Mouse (Mus musculus) CH12.LX (cell line): Measurements from ENCODE around the gene Adamts5. TPM values are rescaled to one million over a fixed set of nuclear protein-coding genes. Genes with fewer than 3 reads are reported as not detected.

ENCODE experiments used
- DNase-seq: peaks from one replicate; pipeline ENCODE4 v3.0.0-alpha.2; 2013; ENCODE audit errors: extremely low read depth
- H3K27ac ChIP-seq: 2 replicates; pipeline ENCODE4 v1.5.1; 2012; ENCODE audit warnings: low read depth, mild to moderate bottlenecking, control low read depth, moderate library complexity; ENCODE audit not compliant: insufficient read depth
- H3K27me3 ChIP-seq: replicated peaks from 2 replicates; pipeline ENCODE3; 2012; ENCODE audit warnings: inconsistent platforms
- H3K36me3 ChIP-seq, 2 experiments: replicated peaks in 1 of 2; 2 replicates each; pipeline versions ENCODE3 to v1.6.1; 2012; ENCODE audit warnings: inconsistent platforms in 1 of 2, low read length in 1 of 2, mild to moderate bottlenecking in 1 of 2, mixed read lengths in 1 of 2, moderate library complexity in 1 of 2; ENCODE audit not compliant: control insufficient read depth in 1 of 2, insufficient read depth in 1 of 2
- H3K4me1 ChIP-seq, 2 experiments: 2 replicates each; pipeline ENCODE4 v1.6.1; 2012; ENCODE audit warnings: inconsistent platforms in 1 of 2, moderate library complexity in 1 of 2; ENCODE audit not compliant: insufficient read depth in 2 of 2, control insufficient read depth in 1 of 2
- H3K4me2 ChIP-seq: 2 replicates; pipeline ENCODE4 v1.6.1; 2012; ENCODE audit warnings: low read depth, mild to moderate bottlenecking, control low read depth; ENCODE audit not compliant: poor library complexity, insufficient read depth, severe bottlenecking
- H3K4me3 ChIP-seq, 3 experiments: fragments of 150-350 bp in 1 of 3; sonication (generic) in 1 of 3; replicated peaks in 1 of 3; 2 replicates each; pipeline versions ENCODE3 to v1.5.1; 2011 to 2012; ENCODE audit warnings: low read depth in 2 of 3, low read length in 2 of 3, mild to moderate bottlenecking in 2 of 3, moderate library complexity in 2 of 3, control low read depth in 1 of 3, improper control_type of control experiment in 1 of 3, inconsistent platforms in 1 of 3, mixed read lengths in 1 of 3; ENCODE audit not compliant: poor library complexity in 1 of 3
- H3K79me2 ChIP-seq: replicated peaks from 2 replicates; pipeline ENCODE4 v1.6.1; 2012; ENCODE audit warnings: mild to moderate bottlenecking, moderate library complexity; ENCODE audit not compliant: control insufficient read depth, poor library complexity, insufficient read depth, severe bottlenecking; ENCODE audit errors: extremely low read depth
- H3K9ac ChIP-seq: 2 replicates; pipeline ENCODE4 v1.6.1; 2012; ENCODE audit warnings: low read depth, mild to moderate bottlenecking, control low read depth, moderate library complexity; ENCODE audit not compliant: insufficient read depth
- H3K9me3 ChIP-seq: replicated peaks from 2 replicates; pipeline ENCODE3; 2012; ENCODE audit warnings: low read length, inconsistent platforms, mixed read lengths
- CHD1 ChIP-seq: IDR thresholded peaks from 2 replicates; pipeline ENCODE4 v1.6.1; 2012; ENCODE audit warnings: low read depth, low read length, improper control_type of control experiment, inconsistent platforms
- CHD2 ChIP-seq: IDR thresholded peaks from 2 replicates; pipeline ENCODE4 v1.6.1; 2011; ENCODE audit warnings: low read length, improper control_type of control experiment
- CTCF ChIP-seq, 2 experiments: IDR thresholded peaks in 1 of 2; conservative IDR thresholded peaks in 1 of 2; 2 replicates each; pipeline ENCODE4 v1.5.1; 2011 to 2012; ENCODE audit warnings: low read depth in 2 of 2, low read length in 2 of 2, improper control_type of control experiment in 1 of 2, inconsistent platforms in 1 of 2, mild to moderate bottlenecking in 1 of 2, moderate library complexity in 1 of 2
- IRF4 ChIP-seq: IDR thresholded peaks from 2 replicates; pipeline ENCODE4 v1.6.1; 2014; ENCODE audit warnings: low read depth, mild to moderate bottlenecking, inconsistent platforms, low read length, improper control_type of control experiment
- JUN ChIP-seq: IDR thresholded peaks from 2 replicates; pipeline ENCODE4 v1.6.1; 2011; ENCODE audit warnings: low read depth, mild to moderate bottlenecking, low read length, improper control_type of control experiment, moderate library complexity; ENCODE audit not compliant: insufficient read depth
- JUND ChIP-seq: conservative IDR thresholded peaks from 2 replicates; pipeline ENCODE4 v1.6.1; 2011; ENCODE audit warnings: low read depth, low read length, improper control_type of control experiment
- POLR2AphosphoS2 ChIP-seq: IDR thresholded peaks from 2 replicates; pipeline ENCODE4 v1.6.1; 2011; ENCODE audit warnings: low read depth, low read length, improper control_type of control experiment
- RAD21 ChIP-seq: IDR thresholded peaks from 2 replicates; pipeline ENCODE4 v1.6.1; 2011; ENCODE audit warnings: low read depth, mild to moderate bottlenecking, low read length, improper control_type of control experiment, moderate library complexity
- SMC3 ChIP-seq: IDR thresholded peaks from 2 replicates; pipeline ENCODE4 v1.6.1; 2011; ENCODE audit warnings: low read depth, low read length, improper control_type of control experiment
- UBTF ChIP-seq: IDR thresholded peaks from 2 replicates; pipeline ENCODE4 v1.6.1; 2012; ENCODE audit warnings: low read depth, mild to moderate bottlenecking, inconsistent platforms, low read length, improper control_type of control experiment, moderate library complexity
- USF2 ChIP-seq: conservative IDR thresholded peaks from 2 replicates; pipeline ENCODE4 v1.6.1; 2011; ENCODE audit warnings: low read depth, low read length, improper control_type of control experiment
- ZC3H11A ChIP-seq: IDR thresholded peaks from 2 replicates; pipeline ENCODE4 v1.6.1; 2012; ENCODE audit warnings: low read depth, mild to moderate bottlenecking, inconsistent platforms, low read length, improper control_type of control experiment
- ZNF384 ChIP-seq: IDR thresholded peaks from 2 replicates; pipeline ENCODE4 v1.6.1; 2012; ENCODE audit warnings: low read depth, low read length, improper control_type of control experiment, inconsistent platforms
- dilution Hi-C: fragments of 300-500 bp; cut with MboI; formaldehyde crosslinking; loops from 2 replicates; pipeline ENCODE4 v1.14.3; 2020; ENCODE audit warnings: low sequenced_read_pairs; ENCODE audit not compliant: extremely low pct_unique_long_range_greater_than_20kb, extremely low pct_ligation_motif_present
- in situ Hi-C: fragments of 300-500 bp; cut with MboI; formaldehyde crosslinking; loops from 3 replicates; pipeline ENCODE4 v1.14.3; 2019; ENCODE audit warnings: low sequenced_read_pairs, low pct_ligation_motif_present, low pct_unique_long_range_greater_than_20kb, mixed read lengths
- polyA plus RNA-seq: library from polyadenylated mRNA; unstranded; fragments of >175 nt; gene quantifications from 2 replicates; pipeline ENCODE4 v1.2.1, GENCODE M21; 2012; ENCODE audit warnings: low read depth; ENCODE audit not compliant: insufficient read length
- total RNA-seq, 2 experiments: library from RNA; depleted of rRNA; stranded (reverse); fragments of 300-350 nt in 1 of 2; fragments of >200 nt in 1 of 2; gene quantifications; 2 replicates each; pipeline ENCODE4 v1.2.3; 2012 to 2014

Gene Adamts5
- total and polyA plus RNA-seq, 3 experiments, result not detected

DNA sequence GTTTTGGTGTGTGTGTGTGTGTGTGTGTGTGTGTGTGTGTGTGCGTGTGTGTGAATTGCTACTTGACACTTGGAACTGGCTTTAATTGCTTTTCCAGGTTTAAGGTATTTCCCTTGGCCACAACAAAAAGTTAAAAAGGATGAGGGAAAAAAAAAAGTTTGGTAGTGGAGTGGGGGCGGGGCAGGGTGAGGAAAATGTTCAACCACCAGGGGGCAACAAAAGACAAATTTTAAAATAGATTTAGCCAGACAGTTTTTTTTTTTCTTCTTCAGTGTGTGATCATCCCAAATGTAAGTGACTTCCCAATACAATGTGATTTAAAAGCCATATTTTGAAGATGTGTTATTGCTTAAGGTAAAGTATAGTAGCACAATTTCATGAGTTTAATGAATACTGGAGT is 94.0 kb downstream of the Adamts5 start:
- Histone ChIP-seq H3K27ac (no peak overlapping the region), H3K79me2 (no peaks in the 10 kb centered on the region), H3K9ac (no peak overlapping the region), H3K36me3 (no peaks in the 10 kb centered on the region), H3K4me3 (peak overlapping the region in 1 of 3 experiments; percentile 17), H3K4me2 (peak overlapping the region; percentile 62; the same call in 1 of the 2 replicates), H3K9me3 (peaks cover 5% of the 10 kb centered on the region), H3K4me1 (no peaks in the 10 kb centered on the region), H3K27me3 (no peaks in the 10 kb centered on the region)
- peak; percentile 70 for TF ChIP-seq ZC3H11A
- TF ChIP-seq POLR2AphosphoS2, result no peak
- peak in 1 of 2 experiments; percentile 82; a peak in 2 of 4 replicates for TF ChIP-seq CTCF (conservative IDR thresholded peaks at IDR 0.05 in 1 of 2, IDR thresholded peaks at IDR 0.05 in 1 of 2; ENCODE audit: low read depth in 2 of 2, low read length in 2 of 2)
- TF ChIP-seq USF2, result no peak
- TF ChIP-seq SMC3, result peak; percentile 88
- TF ChIP-seq JUN, result no peak
- peak; percentile 95 for TF ChIP-seq CHD2
- peak; percentile 82 for TF ChIP-seq RAD21
- TF ChIP-seq CHD1, result no peak
- TF ChIP-seq ZNF384, result peak; percentile 98
- DNase-seq, result peak; percentile 56
- dilution Hi-C loops, result no loop called here
- in situ Hi-C loops, result loop anchor here (5.0 to 25.0 kb wide), 6 partner anchors 505 to 1580 kb away; no protein-coding TSS in a partner anchor

DNA sequence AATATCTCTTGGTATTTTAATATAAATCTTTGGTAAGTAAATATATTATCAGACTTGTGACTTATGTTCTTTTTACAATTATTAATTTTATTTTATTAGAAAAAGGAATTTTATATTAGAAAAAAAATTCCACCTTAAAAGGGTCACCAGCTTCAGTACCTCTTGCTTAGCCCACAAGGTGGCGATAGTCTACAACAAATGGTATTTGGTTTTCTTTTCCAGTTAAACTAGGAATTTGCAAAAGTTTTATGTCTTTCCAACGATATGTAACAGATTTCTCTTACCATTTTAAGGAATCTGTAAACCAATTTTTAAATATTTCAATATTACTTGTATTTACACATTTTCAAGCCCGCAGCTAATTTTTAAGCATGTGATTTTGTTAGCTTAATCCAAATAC is 94.6 kb downstream of the Adamts5 start:
- in situ Hi-C loops, result loop anchor here (5.0 to 25.0 kb wide), 6 partner anchors 505 to 1580 kb away; no protein-coding TSS in a partner anchor
- H3K4me1 ChIP-seq, result no peaks in the 10 kb centered on the region
- H3K9me3 ChIP-seq, result peaks cover 10% of the 10 kb centered on the region
- H3K79me2 ChIP-seq, result no peaks in the 10 kb centered on the region
- no peak overlapping the region for H3K9ac ChIP-seq
- no peaks in the 10 kb centered on the region for H3K36me3 ChIP-seq
- TF ChIP-seq ZC3H11A (peak; percentile 53), JUND (0 out of 2 replicates have a peak, but pooled peaks have one; percentile 27), CTCF (conservative IDR thresholded peaks at IDR 0.05 in 1 of 2, IDR thresholded peaks at IDR 0.05 in 1 of 2; ENCODE audit: low read depth in 2 of 2, low read length in 2 of 2) (peak; percentile 31 to 90; a peak in 3 of 4 replicates), CHD1 (no peak), UBTF (no peak), IRF4 (0 out of 2 replicates have a peak, but pooled peaks have one; percentile 5), ZNF384 (peak; percentile 69), RAD21 (peak; percentile 98), SMC3 (peak; percentile 80)
- TF ChIP-seq, all 38 proteins: peak for 7
- Histone ChIP-seq H3K4me2 (peak overlapping the region; percentile 62; the same call in 1 of the 2 replicates), H3K4me3 (no peak overlapping the region), H3K27ac (no peak overlapping the region), H3K27me3 (no peaks in the 10 kb centered on the region)
- DNase-seq, result peak; percentile 69
- dilution Hi-C loops, result no loop called here

Other genes starting within 250 kb of the Adamts5 start
- not detected in 2 replicates for gene Adamts1, start 98.7 kb downstream of the Adamts5 start, total RNA-seq (2012; rRNA removed)
- gene Adamts1, start 98.7 kb downstream of the Adamts5 start, total RNA-seq (2014; rRNA removed), result not detected in 2 replicates
- not detected in 2 replicates for gene Adamts1, start 98.7 kb downstream of the Adamts5 start, polyA plus RNA-seq